Mouse (Mus musculus): Measurements from ENCODE around the gene P2ry2.

GRCm38 (mm10) chr7:101061381-101061780, 48.7 kb upstream of the P2ry2 start:
- peak; percentile 64 for TF ChIP-seq CTCF (IDR thresholded peaks at IDR 0.05; ENCODE audit: control insufficient read depth, insufficient read depth, low read length)
- no peak for TF ChIP-seq POLR2A (IDR thresholded peaks at IDR 0.05; ENCODE audit: borderline replicate concordance, control insufficient read depth, low read depth, low read length)
